Mouse (Mus musculus) erythroblast, embryonic 14.5 days (primary cell): ENCODE results near the gene Bcas3.

Experiments
- GATA1 ChIP-seq: IDR thresholded peaks from 2 replicates; pipeline ENCODE4 v1.6.1; 2012; ENCODE audit warnings: low read length, inconsistent platforms, mixed read lengths
- TAL1 ChIP-seq: IDR thresholded peaks from 3 replicates; pipeline ENCODE4 v1.6.1; 2012; ENCODE audit warnings: low read length, inconsistent platforms, mixed read lengths

- TF ChIP-seq GATA1 (no peak), TAL1 (no peak)
Observed at GRCm38 (mm10) chr11:85792534-85793215, 439.7 kb downstream of the Bcas3 start.
